Mouse (Mus musculus) gastrocnemius, adult 2 months (tissue): Measurements from ENCODE around the gene Mto1. TPM values are rescaled to one million over a fixed set of nuclear protein-coding genes. Genes with fewer than 3 reads are reported as not detected.
"Not testable (repeated sequence)": the region's sequence is repeated elsewhere in the genome, so short reads cannot be mapped to it uniquely, and the experiment has no call there.

Source experiments
- DNase-seq: peaks from one replicate; pipeline ENCODE4 v3.0.0; 2022
- H3K27ac ChIP-seq: fragments of 200-600 bp; 2 replicates; pipeline ENCODE4 v1.8.1; 2022; ENCODE audit warnings: mild to moderate bottlenecking
- H3K4me3 ChIP-seq: fragments of 200-600 bp; 2 replicates; pipeline ENCODE4 v1.8.1; 2022; ENCODE audit warnings: mild to moderate bottlenecking, moderate library complexity
- CTCF ChIP-seq: fragments of 200-600 bp; IDR thresholded peaks from 2 replicates; pipeline ENCODE4 v1.8.1; 2022; ENCODE audit warnings: antibody characterized with exemption, mild to moderate bottlenecking, moderate library complexity
- intact Hi-C: fragments of 180-260 bp; cut with DNase I; formaldehyde crosslinking; loops from one replicate; pipeline ENCODE4 v1.15.1; 2025
- total RNA-seq, 2 experiments: library from RNA; stranded (reverse); gene quantifications; 2 replicates each; pipeline ENCODE4 v1.2.3; 2021

Mto1 gene
- total RNA-seq, 2 experiments from 2014 or later = 19.8 to 22.0 TPM

DNA sequence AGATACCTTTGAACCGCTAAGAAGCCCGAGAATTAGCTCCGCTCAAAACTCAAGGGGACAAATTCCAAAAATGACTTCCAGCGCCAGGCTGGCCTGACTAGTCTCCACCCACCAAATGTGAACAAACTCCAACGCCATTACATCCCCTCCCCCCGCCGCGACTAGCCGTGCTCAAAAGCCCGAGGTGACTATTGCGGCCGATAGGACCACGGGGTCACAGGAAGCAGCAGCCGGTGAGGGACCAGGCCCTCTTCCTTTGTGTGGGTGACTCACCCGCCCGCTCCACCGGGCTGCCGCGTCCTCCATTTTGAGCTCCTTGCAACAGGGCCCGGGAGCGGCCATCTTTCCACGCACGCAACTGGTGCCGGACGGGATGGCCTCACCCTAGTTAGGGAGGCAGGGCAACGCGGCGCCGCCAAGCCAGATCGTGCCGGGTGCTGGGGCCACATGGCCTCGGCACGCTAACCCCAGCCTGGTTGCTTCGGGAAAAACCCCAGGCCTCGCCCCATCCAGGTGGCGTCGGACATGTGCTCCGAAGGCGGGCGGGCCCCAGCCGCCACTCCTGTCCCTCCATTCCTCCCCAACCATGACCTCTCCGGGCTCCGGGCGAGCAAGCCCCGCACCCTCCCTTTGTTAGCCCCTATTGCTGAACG lies 32.8 kb downstream of the Mto1 start:
- peak; percentile 77 for DNase-seq
- intact Hi-C loops = no loop called here
- peak overlapping the region; percentile 91 for H3K4me3 ChIP-seq
- no peak for TF ChIP-seq CTCF
- peak overlapping the region; percentile 93 for H3K27ac ChIP-seq

DNA sequence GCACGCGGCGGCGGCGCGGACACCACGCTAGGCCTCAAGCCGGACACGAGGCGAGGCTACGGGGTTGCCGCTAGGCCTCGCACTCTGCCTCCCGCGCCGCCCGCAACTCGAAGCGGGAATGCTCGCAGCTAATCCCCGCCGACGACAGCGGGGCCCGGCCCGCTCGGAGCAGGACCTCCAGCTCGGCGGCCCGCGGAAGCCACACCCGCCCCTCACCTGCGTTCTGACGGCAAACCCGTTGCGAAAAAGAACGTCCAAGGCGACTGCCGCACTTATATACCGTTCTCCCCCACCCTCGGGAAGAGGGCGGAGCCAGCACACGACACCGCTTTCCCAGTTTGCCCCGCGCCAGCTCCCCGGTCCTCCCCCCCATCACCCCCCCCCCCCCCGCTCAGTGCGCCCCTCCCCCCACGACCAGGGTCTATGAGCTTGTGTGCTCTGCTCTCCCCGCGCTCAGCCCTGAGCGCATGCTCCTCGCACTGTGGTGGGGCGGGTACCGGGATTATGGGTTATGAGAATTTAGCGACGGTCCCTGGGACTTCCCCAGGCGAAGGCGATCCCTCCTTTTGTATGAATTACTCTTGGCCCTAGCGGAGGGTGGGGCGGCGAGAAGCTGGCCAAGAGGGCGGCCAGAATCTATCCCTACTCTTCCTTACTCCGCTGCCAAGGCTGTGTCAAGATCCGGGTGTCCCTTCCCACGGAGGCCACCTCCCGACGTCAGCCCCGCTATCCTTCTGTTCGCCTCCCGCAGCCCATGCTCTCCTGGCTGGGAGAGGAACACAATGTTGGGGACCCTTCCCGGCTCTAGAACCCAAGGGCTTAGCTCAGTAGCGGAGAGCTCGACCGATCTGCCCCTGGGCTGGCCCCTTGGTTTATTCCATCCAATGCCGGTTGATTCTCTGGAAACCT lies 33.7 kb downstream of the Mto1 start:
- H3K27ac ChIP-seq = peak overlapping the region; percentile 95
- peak overlapping the region; percentile 91 for H3K4me3 ChIP-seq
- DNase-seq = peak; percentile 94
- TF ChIP-seq CTCF = 0 out of 2 replicates have a peak, but pooled peaks have one; percentile 5
- intact Hi-C loops = no loop called here

DNA sequence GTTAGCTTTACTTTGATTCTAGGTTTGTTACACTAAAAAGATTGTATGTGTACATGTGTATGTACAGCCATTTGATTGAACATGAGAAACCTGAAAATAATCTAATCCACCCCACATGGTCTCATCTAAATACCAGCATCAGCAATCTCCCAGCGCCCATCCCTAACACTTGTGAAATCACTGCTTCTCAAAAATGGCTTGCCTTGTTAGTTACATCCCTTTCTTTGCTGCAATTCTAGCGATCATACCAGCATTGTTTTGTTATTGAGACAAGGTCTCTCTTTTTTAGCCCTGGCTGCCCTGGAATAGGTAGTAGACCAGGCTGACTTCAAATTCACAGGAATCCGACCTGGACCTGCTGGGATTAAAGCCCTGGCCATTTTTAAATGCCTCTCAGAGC lies 34.4 kb downstream of the Mto1 start:
- DNase-seq = no peak
- TF ChIP-seq CTCF = no peak
- H3K27ac ChIP-seq = peak overlapping the region; percentile 95
- intact Hi-C loops = no loop called here
- H3K4me3 ChIP-seq = peak overlapping the region; percentile 91

DNA sequence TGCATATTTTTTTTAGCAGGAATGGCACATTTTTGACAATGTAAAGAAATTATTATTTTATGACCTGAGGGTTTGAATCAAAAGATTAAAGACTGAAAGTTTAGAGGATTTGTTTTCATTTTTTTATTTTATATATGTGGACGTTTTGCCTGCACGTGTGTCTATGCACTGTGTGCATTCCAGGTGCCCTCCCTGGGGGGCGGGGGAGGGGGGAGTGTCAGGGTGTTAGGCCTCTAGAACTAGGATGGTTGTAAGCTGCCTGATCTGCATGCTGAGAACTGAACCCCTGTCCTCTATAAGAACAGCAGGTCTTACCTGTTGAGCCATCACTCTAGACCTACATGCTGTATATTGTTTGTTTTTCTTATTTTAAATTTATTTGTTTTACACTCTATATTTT lies 36.7 kb downstream of the Mto1 start:
- no peak for DNase-seq
- intact Hi-C loops = no loop called here
- H3K27ac ChIP-seq = no peak overlapping the region
- no peak for TF ChIP-seq CTCF
- no peak overlapping the region for H3K4me3 ChIP-seq

DNA sequence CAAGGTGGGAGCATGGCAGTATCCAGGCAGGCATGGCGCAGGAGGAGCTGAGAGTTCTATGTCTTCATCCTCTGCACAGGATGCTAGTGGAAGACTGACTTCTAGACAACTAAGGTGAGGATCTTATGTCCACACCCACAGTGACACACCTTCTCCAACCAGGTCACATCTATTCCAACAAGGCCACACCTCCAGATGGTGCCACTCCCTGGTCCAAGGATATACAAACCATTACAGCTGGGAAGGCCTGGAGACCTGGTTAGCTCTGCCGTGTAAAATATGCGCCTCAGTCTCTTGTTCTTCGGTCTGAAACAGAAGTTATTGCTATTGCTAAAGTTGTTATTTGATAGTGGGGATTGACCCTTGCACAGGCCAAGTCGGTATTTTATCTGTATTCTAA lies 40.0 kb downstream of the Mto1 start:
- H3K27ac ChIP-seq, intact Hi-C loops, H3K4me3 ChIP-seq, DNase-seq: not testable (repeated sequence)

DNA sequence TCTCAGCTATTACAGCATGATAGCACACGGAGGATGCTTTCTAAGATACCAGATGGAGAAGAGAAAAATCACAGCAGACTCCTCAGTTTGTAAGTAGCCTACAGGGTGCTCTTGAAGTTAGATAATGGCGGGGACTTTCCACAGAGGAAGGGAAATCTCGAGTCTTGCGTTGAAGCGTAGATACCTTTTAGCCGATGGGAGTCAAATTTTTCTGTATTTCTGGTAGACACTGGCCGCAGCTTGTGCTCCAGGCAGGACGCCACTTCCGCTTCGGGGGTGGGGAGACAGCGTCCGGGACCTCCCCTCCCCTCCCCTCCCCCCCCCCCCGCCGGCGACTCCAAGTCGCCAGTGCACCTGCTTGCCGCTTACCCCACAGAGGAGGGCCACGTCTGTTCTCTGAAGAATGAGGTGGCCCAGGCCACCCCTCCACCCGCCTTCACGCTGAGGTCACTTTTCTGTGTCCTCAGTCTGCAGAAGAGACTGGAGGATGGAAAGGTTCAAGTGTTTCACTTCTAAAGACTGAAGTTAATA lies 40.9 kb downstream of the Mto1 start, which contains the start of gene Eef1a1:
TSS of gene Eef1a1 (minus strand) at position 262 of the 531 bp plus-strand sequence.
- peak within 1 kb of the TSS; percentile 66 for H3K4me3 ChIP-seq
- no peak for TF ChIP-seq CTCF
- intact Hi-C loops = no loop called here
- DNase-seq = peak; percentile 75
- H3K27ac ChIP-seq = peak within 1 kb of the TSS; percentile 84

DNA sequence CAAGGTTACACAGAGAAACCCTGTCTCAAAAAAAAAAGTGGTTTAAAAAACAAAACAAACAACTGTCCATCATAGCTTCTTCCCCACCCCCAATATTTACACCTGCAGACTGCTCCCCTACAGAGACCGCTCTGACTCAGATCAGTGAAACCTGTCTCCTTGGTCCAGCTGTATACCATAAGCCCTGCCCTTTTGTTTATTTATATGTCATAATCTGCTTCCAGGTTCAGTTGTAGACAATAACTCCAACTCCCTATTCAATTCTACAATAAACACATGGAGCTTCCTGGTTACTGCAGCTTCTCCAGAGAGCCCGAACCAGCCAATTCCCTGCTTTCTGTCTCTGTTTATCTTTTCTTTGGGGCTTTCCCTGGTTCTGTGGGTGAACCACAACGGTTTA lies 43.2 kb downstream of the Mto1 start:
- no peak for TF ChIP-seq CTCF
- no peak for DNase-seq
- no peak overlapping the region for H3K4me3 ChIP-seq
- intact Hi-C loops = no loop called here
- no peak overlapping the region for H3K27ac ChIP-seq

DNA sequence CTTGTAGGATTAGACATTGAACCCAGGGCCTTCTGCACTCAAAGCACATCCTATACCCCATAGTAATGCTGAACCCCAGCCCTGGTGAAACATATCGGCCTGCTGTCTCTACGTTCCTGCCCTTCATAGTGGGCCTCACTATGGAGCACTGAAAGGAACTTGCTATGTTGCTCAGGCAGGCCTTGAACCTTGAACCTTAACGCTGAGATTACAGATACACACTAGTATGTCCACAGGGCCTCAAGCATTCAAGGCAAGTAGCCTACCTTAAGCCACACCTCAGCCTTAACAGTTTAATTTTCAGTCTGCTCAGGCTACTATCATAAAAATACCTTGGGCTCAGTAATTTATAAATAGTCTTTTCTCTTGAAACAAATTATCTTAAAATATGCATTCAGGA lies 44.2 kb downstream of the Mto1 start:
- intact Hi-C loops = no loop called here
- no peak for DNase-seq
- no peak for TF ChIP-seq CTCF
- Histone ChIP-seq H3K27ac (no peak overlapping the region), H3K4me3 (no peak overlapping the region)

DNA sequence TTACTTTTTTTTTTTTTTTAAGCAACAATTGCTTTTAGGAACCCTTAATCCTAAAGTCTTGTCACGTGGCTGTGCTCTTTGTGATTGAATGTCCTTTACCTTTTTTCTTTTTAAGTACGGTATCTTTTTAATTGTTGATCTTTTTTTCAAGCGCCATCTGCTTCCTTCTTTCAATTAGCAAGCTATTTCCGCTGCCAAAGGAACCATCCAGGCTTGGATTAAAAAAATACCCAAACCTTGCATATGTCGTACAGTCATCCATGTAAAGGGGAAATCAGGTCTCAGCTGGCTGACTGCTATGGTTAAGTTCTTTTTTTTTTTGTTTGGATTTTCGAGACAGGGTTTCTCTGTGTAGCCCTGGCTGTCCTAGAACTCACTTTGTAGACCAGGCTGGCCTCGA lies 45.2 kb downstream of the Mto1 start:
- no peak overlapping the region for H3K4me3 ChIP-seq
- TF ChIP-seq CTCF = no peak
- intact Hi-C loops = no loop called here
- no peak for DNase-seq
- H3K27ac ChIP-seq = no peak overlapping the region

DNA sequence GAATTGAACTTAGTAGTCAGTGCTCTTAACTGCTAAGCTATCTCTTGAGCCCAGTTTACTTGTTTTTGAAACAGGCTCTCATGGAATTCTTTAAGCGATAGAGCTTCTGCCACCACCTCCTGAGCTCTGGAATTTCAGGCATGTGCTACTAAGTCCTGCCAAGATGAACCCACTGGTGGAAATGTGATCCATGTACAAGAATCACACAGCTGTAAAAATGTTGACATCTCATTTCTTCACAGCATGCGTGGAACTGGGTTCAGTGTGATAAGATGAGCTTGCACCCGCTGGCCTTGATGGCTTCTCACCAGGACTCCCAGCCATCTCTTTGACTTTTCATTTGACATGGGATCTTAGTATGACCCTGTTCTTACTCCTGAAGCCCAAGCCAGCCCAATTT lies 52.4 kb downstream of the Mto1 start:
- Histone ChIP-seq H3K27ac (no peak overlapping the region), H3K4me3 (no peak overlapping the region)
- intact Hi-C loops = no loop called here
- TF ChIP-seq CTCF = no peak
- no peak for DNase-seq

DNA sequence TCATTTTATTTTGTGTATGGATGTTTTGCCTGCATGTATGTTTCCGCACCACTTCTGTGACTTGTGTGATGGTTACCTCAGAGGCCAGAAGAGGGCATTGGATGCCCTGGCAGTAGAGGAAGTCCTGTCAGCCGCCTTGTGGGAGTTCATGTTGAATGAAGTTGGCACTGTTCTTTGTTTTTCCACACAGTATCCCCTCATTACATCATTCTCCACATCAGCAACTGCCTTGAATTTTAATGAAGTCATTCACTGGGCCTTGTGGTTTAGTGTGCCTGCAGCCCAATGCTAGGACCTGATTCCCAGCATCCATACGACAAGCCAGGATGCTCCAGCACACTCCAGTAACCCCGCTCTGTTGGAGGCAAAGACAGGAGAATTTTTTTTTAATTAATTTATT lies 53.3 kb downstream of the Mto1 start:
- no peak overlapping the region for H3K4me3 ChIP-seq
- no peak for TF ChIP-seq CTCF
- no peak for DNase-seq
- intact Hi-C loops = no loop called here
- H3K27ac ChIP-seq = no peak overlapping the region

DNA sequence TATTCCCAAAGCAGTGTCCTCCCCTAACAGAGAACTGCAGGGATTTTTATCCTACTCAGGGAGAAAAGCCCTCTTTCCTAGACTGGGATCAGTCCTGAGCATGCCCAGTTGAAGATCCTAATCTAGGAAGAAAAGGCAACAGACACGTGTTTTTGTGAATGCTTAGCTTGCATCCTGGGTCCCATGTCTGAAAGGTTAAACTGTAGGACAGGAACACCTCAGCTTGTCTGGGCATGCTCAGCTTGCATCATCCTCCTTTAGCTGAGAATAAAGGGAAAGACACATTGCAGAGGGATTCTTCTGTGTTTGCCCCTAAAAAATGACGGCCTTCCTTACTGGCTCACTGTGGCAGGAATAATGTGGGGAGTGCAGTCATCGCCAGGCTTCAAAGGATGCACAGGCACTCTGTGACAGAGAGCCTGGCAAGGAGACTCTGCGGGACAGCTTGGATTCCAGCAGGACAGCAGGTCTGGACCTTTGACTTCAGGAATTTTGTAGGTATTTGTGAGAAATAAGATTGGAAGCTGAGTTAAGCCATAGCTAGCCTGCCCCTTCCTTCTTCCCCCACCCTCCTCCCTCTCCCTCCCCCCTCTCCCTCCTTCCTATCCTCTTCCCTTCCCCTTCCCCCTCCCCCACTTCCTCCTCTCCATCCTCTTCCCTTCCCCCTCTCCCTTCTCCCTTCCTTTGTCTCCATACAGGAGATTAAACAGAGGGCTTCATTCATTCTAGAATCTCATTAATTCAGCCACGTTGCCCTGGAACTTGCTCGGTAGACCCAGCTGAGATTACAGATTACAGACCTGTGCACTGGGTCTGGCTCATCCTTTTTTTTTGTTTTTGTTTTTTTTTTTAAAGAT lies 55.4 kb downstream of the Mto1 start:
- H3K27ac ChIP-seq = no peak overlapping the region
- no peak for TF ChIP-seq CTCF
- intact Hi-C loops = no loop called here

More for the DNA sequence above, 55.4 kb downstream of the Mto1 start:
- no peak overlapping the region for H3K4me3 ChIP-seq
- DNase-seq = no peak
